Mouse (Mus musculus): ENCODE data around the gene Unc13b.

The Unc13b gene

DNA sequence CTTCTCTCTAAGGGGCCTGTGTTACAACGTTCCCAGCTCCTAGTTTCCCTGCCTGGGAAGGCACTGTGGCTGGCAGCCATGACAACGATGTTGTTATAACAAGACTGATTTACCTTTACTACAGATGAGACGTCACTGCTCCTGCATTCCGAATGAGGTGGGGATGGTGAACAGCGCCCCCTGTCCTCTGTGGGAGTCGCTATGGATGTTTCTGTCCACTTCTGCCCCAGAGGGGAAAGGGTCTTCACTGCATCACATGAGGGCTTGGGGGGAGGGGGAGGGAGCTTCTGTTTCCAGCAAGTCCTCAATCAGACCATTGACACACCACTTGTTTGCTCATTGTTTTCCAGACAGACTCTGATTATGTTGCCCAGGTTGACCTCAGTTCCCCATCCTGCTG, 235.2 kb downstream of the Unc13b start:
- DNase-seq (ENCODE audit: extremely low read depth, low read depth, low spot score) = no peak

DNA sequence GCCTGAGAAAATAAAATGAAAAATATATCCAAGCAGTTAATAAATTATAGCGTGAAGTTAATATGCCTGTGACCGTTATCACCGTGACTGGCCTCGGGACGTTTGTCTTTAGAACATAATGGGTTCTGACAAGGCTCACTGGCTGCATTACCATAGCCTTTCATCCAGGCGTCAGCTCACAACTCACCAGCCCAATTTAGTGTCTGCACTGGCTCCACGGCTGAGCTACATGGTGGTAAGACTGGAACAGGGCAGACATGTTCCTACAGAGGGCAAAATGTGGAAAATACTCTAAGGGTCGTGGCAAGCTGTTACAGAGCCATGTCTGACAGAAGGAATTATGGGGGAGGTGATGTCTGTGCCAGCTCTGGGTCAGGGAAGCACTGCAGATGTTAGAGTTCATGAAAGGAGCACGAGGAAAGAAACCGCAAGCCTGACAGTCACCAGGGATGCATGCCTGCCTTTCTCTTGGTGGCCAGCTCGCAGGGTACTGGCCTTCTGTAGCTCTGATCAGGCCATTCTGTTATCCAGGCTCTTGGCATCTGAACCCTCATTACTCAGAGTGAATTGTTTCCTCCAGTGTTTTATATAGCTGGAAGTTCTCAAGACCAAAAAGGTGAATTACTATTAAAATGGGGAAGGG, 251.1 kb downstream of the Unc13b start:
- DNase-seq (ENCODE audit: extremely low read depth, low read depth, low spot score) = no peak

All from fat pad, adult 2 months (tissue).